Mouse (Mus musculus) bone marrow macrophage, adult 2 months (primary cell): ENCODE data around the gene Plin2. TPM values are rescaled to one million over a fixed set of nuclear protein-coding genes. Genes with fewer than 3 reads are reported as not detected.
A peak's percentile ranks its signal among the peaks of the same experiment; 100 is the strongest.
"Not testable (repeated sequence)": the region's sequence is repeated elsewhere in the genome, so short reads cannot be mapped to it uniquely, and the experiment has no call there.

Experiments used
- H3K27ac ChIP-seq: 2 replicates; pipeline ENCODE4 v1.5.1; 2012; ENCODE audit warnings: low read depth, low read length; ENCODE audit not compliant: insufficient read depth
- H3K4me1 ChIP-seq: 2 replicates; pipeline ENCODE4 v1.6.1; 2012; ENCODE audit warnings: low read length; ENCODE audit not compliant: control insufficient read depth, insufficient read depth
- H3K4me3 ChIP-seq: 2 replicates; pipeline ENCODE4 v1.5.1; 2012; ENCODE audit warnings: mild to moderate bottlenecking, low read length, moderate library complexity; ENCODE audit not compliant: insufficient read depth
- CTCF ChIP-seq: IDR thresholded peaks from 2 replicates; pipeline ENCODE4 v1.5.1; 2012; ENCODE audit warnings: low read depth, mild to moderate bottlenecking, low read length, moderate library complexity
- POLR2A ChIP-seq: IDR thresholded peaks from 2 replicates; pipeline ENCODE4 v1.6.1; 2012; ENCODE audit warnings: mild to moderate bottlenecking, low read depth, low read length, borderline replicate concordance
- polyA plus RNA-seq: library from polyadenylated mRNA; stranded (reverse); fragments of >200 nt; gene quantifications from 2 replicates; pipeline ENCODE4 v1.2.4, GENCODE M21; 2012; ENCODE audit not compliant: missing spikeins, insufficient read depth, insufficient read length

Gene Plin2
- polyA plus RNA-seq, 1 experiment, result 397 TPM

DNA sequence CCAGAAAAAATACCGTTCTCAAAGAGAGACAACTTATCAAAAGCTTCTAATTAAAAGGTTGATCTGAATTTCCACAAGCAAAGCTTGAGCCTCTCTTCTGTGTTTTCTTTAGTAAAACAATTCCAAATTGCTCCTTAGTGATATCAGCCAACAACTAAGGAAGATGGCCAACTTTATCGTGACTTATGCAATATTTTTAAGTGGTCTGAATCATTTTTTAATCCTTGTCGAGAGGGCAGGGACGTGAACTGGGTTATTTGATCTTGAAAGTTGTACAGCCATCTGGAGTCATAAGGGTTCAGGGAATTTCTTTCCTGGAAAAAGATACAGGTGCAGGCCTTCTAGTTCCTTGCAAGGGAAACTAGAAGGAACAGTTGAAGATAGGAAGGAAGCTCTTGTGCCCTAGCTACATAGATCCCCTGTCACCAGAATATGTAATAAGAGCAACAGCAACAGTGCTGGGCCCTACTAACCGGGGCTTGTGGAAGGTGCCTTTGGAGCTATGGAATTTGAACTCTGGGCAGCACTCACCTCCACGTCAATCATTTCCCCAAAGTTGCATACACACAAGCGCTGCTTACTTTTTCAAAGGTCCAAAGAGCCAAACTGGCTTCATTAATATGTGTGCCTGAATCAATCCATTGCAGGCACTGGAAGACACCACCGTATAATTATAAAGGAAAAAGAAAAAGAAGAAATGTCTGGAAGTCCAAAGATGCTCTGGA, 884 bp upstream of the Plin2 start:
- Histone ChIP-seq H3K4me1 (peaks cover 48% of the 10 kb centered on the region), H3K27ac (peak overlapping the region; percentile 93), H3K4me3 (no peak overlapping the region)
- TF ChIP-seq POLR2A (no peak), CTCF (no peak)

DNA sequence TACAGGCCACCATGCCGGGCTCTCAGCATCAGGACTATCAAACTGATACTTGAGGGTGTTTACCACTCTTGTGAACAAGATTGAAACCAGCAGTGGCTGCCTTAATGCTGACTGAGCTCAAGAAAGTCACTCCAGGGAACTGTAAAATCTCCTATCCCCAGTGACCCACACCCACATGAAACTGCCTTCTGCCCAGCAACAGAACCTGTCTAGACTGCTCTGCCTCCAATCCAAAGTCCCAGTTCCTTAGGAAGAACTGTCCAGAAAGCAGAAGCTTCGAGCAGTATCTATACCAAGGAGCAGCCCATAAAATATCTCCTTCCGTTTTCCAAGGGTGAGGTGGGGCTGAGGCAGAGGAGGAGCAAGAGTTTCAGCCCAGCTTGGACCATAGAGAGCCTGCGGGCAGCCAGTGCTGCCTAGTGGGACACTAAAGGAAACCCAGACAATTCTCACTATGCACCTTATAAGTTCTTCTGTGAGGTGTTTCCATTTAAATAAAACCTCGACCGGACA, 563 bp downstream of the Plin2 start:
- peaks cover 57% of the 10 kb centered on the region for H3K4me1 ChIP-seq
- H3K4me3 ChIP-seq, result peak overlapping the region; percentile 76
- peak overlapping the region; percentile 95 for H3K27ac ChIP-seq

DNA sequence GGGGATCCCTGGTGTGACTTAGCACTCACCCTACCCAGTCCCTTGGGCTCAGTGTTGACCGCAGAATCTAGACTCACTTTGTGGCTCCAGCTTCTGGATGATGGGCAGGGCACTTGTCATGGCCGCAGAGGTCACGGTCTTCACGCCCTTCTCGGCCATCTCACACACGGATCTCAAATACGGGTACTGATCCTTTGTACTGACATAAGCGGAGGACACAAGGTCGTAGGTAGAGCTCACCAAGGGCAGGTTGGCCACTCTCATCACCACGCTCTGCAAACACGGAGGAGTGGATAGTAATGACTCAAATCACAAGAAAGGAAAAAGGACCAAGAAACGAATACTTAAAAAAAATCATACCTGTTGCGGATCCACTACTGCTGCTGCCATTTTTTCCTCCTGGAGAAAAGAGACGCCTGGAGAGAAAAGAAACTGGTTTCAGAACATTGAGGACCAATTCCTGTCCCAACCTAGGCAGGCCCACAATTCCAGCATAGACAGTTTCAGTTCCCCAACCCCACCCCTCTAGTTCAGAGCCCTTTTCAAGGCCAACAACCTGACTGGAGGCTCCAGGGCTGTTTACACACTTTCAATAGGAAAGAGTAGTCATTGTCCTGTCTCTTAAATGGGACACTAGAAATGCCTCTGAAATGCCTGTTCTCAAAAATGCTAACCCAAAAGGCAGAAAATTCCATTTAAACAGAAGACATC, 1.4 kb downstream of the Plin2 start:
- H3K4me3 ChIP-seq, result peak overlapping the region; percentile 76
- TF ChIP-seq CTCF, result 0 out of 2 replicates have a peak, but pooled peaks have one; percentile 11
- no peak for TF ChIP-seq POLR2A
- H3K27ac ChIP-seq, result peak overlapping the region; percentile 95
- H3K4me1 ChIP-seq, result peaks cover 57% of the 10 kb centered on the region

DNA sequence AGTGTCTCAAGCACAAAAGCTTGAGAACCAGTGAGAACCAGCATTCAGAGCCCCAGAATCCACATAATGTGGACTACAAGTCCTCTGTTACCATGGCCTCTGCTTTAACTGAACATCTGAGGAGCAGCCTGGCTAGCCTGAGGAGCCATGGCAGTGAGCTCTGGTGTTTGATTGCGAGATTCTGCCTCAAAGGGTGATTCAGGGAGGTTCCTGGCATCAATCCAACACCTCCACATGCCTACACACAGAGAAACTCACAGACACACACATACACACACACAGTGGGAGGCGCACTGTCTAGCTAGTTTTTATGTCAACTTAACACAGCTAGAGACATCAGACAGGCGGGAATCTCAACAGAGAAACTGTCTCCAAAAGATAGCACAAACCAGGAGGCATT, 4.3 kb downstream of the Plin2 start:
- TF ChIP-seq POLR2A, result no peak
- no peak for TF ChIP-seq CTCF
- peaks cover 32% of the 10 kb centered on the region for H3K4me1 ChIP-seq
- peak overlapping the region; percentile 14 for H3K4me3 ChIP-seq
- no peak overlapping the region for H3K27ac ChIP-seq

DNA sequence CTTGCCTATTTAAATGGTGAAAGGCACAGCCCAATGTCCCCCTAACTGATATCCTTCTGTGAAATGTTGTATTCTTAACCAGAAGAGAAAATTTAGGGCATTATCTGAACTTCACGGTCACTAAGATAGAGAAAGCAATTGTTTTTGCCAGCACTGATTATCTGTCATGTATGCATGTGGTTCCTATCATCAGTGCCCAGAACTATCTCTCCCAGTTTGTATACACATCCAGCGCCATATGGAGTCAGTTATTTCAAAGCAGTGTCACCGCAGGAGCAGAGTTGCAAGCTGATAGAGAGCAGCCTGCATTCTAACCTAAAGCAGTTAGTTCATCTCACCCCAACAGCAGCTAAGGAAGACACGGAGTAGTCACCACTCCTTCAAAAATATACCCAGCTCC, 5.9 kb downstream of the Plin2 start:
- Histone ChIP-seq H3K4me1 (peaks cover 26% of the 10 kb centered on the region), H3K4me3 (no peak overlapping the region)

DNA sequence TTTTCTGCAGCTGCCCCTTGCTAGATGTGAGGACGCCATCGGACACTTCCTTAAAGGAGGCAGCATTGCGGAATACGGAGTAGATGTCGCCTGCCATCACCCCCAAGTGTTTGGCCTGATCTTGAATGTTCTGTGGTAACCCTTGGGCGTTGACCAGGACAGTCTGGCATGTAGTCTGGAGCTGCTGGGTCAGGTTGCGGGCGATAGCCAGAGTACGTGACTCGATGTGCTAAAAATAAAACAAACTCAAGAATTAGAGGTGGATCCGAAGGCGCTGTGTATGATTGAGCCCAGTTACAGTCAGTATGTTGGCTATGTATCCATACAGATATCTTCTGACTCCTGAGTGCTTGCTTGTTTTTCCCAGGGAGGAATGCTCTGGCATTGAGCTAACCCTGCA, 12.7 kb downstream of the Plin2 start:
- H3K4me3 ChIP-seq, result no peak overlapping the region
- TF ChIP-seq POLR2A (no peak), CTCF (no peak)
- H3K27ac ChIP-seq, result no peak overlapping the region
- H3K4me1 ChIP-seq, result no peaks in the 10 kb centered on the region

More for the DNA sequence above, 5.9 kb downstream of the Plin2 start:
- TF ChIP-seq POLR2A (no peak), CTCF (no peak)
- no peak overlapping the region for H3K27ac ChIP-seq

DNA sequence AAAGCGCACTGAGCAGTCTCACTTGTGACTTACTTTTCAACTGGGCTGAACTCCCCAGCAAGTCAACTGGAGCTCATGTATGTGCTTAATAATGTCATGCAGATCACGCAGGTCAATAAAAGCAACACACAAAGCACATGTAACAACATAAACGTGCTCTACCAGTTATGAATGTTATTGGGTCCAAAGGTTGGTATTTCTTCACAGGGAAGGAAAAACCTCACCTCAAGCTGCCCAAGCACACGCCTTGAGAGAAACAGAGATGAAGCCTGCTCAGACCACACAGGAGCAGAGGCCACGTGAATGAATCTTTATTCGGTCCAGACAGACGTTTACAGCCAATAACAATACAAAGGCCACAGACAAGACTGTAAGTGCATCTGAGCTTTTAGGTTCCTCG, 13.4 kb downstream of the Plin2 start:
- not testable (repeated sequence) for H3K4me3 ChIP-seq, H3K27ac ChIP-seq, H3K4me1 ChIP-seq

DNA sequence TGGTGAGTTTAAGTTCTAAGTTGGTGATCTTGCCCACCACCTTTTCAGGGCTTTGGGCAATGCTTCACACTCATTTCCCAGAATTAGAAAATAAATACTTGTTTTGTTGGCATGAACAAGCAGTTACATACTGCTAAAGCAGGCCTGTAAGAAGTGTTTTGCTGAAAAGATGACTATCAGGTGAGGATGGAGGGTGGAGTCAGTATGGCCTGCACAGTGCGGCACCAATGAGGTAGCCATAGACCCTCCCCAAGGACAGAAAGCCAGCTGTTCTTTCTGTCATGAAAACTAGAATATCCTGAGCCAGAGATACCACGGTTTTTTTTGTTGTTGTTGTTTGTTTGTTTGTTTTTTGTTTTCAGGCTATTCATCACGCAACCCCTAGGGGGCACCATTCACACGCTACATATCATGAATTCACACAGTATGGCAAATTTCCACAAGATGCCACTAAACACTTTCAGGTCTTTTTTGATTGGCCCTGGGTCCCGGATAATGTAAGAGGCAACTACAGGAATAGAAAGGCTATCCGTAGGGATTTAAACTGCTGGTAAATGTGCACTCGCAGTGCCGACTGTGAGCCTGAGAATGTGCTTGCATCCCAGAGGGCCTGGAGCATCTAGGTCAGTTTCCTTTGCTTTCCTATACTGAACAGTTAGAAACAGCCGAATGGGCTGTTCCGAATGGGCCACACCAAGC, 18.0 kb downstream of the Plin2 start:
- TF ChIP-seq CTCF, result peak; percentile 49
- no peak for TF ChIP-seq POLR2A
- no peak overlapping the region for H3K4me3 ChIP-seq
- no peak overlapping the region for H3K27ac ChIP-seq

DNA sequence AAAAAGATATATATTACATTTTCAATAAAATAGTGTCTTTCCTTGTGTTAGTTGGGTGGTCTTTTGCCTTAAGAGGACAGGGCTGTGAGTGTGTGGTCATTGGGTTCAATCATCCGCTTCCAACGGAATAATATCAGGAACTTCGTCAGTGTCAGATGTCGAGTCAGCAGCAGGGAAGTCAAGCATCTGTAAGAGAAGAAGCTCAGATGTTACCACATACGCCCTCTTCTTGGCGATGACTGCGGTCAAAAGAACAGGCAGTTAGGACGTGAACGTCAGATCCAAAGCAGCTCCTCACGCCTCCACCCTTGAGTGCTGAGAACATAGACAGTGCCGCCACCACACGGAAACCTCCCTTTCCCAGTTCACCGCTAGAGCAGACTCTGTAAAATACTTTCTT, 21.5 kb downstream of the Plin2 start:
- not testable (repeated sequence) for H3K4me1 ChIP-seq, H3K27ac ChIP-seq, H3K4me3 ChIP-seq

More for the DNA sequence above, 18.0 kb downstream of the Plin2 start:
- H3K4me1 ChIP-seq, result no peaks in the 10 kb centered on the region

DNA sequence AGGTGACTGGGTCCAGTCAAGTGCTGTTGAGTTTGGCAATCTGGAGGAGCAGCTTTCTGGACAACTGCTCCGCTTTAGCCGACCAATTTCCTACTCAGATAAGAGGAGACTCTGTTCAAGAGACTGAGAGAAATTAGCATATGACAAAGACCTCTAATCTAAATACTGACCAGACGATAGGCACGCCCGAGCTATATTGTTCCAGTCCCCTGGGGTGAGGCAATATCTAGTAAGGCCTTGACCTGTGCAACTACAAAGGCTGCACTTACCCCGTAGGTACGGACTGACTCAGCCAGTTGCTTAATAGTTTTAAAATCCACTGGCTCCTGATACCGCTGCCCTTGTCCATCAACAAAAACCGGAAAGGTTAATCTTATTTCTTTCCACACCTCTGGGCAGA, 32.3 kb downstream of the Plin2 start:
- H3K4me3 ChIP-seq, H3K27ac ChIP-seq, H3K4me1 ChIP-seq: not testable (repeated sequence)

DNA sequence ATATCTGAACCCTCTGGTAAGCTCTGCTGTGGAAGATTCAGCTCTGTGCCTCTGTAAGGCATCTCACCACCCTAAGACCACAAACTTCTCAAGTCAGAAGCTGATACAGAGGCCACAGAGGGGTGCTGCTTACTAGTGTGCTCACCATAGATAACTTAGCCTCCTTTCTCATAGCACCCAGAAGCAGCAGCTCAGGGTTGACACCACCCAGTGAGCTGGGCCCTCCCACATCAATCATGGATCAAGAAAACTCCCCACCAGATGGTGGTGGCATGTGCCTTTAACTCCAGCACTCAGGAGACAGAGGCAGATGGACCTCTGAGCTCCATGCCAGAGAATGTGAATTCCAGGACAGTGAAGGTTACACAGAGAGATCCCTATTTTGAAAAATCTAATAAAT, 35.0 kb downstream of the Plin2 start:
- H3K4me3 ChIP-seq, H3K27ac ChIP-seq: not testable (repeated sequence)
- peaks cover 11% of the 10 kb centered on the region for H3K4me1 ChIP-seq

DNA sequence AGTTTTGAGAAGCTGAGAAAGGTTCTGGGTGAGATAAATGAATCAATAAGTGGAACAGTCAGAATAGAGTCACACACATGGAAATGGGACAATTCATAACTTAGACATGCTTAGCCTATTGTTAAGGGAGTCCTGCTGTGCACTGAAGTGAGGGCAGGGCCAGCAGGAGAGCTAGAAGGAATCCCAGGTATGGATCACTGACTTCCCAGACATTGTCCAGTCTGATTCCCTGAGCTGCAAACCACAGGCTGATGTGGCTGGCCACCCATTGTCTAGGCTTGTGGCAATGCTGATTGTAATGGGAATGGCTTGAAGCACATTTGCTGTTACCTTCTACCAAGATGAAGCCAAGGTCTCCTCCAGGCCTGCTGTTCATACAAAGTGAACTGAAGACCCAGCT, 35.5 kb downstream of the Plin2 start:
- H3K4me1 ChIP-seq, result peaks cover 11% of the 10 kb centered on the region
- not testable (repeated sequence) for H3K27ac ChIP-seq, H3K4me3 ChIP-seq

DNA sequence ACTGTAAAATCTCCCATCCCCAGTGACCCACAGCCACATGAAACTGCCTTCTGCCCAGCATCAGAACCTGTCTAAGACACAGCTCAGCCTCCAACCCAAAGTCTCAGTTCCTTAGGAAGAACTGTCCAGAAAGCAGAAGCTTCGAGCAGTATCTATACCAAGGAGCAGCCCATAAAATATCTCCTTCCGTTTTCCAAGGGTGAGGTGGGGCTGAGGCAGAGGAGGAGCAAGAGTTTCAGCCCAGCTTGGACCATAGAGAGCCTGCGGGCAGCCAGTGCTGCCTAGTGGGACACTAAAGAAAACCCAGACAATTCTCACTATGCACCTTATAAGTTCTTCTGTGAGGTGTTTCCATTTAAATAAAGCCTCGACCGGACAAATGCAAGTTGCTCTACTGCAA, 37.3 kb downstream of the Plin2 start:
- not testable (repeated sequence) for H3K4me3 ChIP-seq
- Histone ChIP-seq H3K27ac (peak overlapping the region; percentile 8; the same call in 1 of the 2 replicates), H3K4me1 (peaks cover 11% of the 10 kb centered on the region)
